Mouse (Mus musculus) gastrocnemius, postnatal 10 days (tissue): ENCODE results near the gene Mdga2. TPM values are rescaled to one million over a fixed set of nuclear protein-coding genes. Genes with fewer than 3 reads are reported as not detected.

Experiments
- DNase-seq: peaks from one replicate; pipeline ENCODE4 v3.0.0; 2021; ENCODE audit warnings: mixed read lengths
- total RNA-seq, 2 experiments: library from RNA; stranded (reverse); gene quantifications; 2 replicates each; pipeline ENCODE4 v1.2.3; 2021

Mdga2 gene
- total RNA-seq, 2 experiments from 2014 or later = 0.47 to 0.70 TPM

DNA sequence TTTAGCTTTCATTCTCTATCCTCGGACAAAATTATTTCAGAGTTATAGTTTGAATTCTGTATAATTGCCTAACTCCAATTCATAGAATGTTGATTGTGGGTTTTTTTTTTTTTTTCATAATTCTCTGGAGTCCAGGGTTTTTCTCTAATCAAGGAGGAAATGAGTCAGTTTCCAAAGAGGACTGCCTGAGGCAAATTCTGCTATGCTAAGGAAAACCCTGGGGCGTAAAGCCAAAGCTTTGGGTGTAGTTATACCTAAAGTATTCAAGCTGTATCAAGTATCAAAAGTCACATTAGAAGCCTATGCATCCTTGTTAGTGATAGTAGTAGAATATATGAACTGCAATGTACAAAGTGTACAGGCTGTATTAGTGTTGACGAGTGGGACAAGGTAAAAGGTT lies 519.6 kb downstream of the Mdga2 start:
- no peak for DNase-seq

DNA sequence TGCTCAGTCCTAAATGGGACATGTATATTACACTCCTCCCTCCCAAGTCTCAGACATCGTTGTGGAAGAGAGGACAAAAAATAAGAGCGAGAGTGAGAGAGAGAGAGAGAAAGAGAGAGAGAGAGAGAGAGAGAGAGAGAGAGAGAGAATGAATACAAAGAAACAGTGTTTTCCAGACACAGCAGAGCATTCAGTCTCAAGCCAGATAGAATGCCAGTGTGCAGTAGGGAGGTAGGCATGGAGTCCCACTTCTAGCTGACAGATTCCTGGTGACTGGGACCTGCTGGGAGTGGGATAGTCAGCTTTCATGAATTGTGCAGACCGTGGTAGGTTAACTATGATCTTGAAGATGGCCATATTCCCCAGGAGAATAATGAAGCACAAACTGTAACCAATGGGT lies 542.8 kb downstream of the Mdga2 start:
- no peak for DNase-seq

DNA sequence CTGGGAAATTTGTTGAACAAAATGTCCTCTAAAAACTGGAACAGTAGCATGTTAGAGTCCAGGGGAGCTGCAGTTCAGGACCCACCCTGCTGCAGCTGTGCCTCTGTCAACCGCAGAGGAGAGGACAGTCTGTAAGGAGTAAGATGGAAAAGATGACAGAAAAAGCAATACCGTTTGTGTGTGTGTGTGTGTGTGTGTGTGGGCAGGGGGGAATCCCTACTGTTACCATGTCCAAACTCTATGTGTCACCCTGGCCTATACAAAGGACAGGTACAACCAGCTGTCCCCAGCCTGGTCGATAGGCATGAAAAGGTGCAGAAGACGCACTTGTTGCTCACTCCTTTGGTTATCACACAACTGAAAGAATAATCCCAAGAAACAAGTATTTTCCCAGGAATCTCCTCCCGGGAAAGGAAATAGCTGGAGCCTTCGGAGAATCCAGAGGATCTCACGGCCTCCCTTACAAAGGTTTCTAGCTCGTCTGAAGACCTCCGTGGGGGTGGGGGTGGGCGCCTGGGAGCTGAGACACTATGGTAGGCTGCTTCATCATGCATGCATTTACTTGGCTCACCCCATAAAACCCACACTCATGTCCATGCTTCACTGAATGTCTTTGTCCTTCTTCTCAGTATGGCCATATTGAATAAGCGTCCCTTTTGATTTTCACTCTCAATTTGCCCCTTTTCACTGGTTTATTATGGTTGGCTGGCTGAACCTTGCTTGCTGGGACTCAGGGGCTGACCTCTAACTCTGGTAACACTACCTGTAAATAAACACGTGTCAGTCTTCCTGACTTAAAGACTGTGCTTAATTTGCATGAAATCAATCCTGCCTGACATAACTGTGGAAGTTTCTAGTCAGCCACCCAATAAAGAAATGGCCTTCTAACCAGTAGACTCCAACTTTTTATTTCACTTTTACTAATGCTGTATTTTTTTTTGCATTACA lies 573.5 kb downstream of the Mdga2 start:
- DNase-seq = no peak

DNA sequence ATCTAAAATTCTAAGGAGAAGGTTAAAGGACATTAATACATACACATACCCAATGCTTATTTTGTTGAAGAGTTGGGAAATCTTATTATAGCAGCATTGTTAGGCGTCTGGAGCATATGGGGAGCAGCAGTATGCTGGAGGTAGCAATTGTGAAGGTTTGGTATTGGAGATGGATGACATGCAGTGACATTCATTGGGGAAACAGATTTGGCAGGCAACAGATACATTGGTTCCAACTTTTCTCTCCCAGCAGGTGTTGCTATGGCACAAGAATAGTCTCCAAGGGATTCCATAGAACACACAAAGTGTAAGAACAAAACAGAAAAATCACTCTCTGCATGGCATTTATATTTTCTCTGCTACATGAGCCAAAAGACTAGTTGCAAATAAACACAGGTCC lies 581.9 kb downstream of the Mdga2 start:
- no peak for DNase-seq

DNA sequence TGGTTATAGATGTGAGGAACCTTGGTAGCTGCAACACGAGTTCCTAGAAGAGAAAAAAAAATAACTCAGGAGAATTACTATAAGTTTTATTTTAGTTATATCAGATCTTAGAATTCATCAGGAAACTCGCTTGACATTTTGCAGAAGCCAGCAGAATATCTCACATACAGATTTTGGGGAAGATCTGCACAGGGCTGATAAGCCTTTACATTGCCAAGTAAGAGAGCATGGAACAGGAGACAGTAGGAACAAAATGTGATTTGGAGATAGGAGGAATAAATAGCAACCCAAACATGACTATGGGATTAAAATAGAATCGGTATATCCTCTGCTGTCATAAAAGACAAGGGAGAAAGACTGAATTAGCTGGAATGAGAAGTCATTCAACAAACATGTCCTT lies 602.4 kb downstream of the Mdga2 start:
- DNase-seq = no peak

DNA sequence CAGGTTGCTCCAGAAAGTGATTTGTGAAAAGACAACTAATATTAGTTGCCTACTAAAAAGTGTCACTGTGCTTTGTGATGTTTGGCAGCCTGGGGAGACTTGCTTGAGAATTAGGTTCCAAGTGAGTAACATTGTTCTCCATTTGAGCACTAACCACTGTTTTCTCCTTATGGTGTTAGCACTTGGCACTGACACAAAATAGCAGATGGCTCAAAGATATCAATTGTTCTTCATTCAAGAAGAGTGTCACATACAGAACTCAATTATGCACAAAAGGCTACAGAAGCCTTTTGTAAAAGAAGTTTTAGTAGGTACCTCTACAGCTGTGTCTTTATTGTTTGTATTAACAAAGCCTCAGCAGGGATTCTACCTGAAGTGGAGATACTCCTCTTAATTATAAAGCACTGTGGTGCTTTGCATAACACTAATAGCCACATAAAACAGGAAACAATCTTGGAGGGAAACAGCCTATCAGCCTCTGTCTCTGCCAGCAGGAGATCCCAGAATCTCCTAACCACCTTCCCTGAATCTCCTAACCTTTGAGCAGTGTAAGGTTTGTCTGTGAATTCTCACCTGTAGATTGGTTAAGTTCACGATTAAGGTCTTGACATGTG lies 630.6 kb downstream of the Mdga2 start:
- DNase-seq = no peak

DNA sequence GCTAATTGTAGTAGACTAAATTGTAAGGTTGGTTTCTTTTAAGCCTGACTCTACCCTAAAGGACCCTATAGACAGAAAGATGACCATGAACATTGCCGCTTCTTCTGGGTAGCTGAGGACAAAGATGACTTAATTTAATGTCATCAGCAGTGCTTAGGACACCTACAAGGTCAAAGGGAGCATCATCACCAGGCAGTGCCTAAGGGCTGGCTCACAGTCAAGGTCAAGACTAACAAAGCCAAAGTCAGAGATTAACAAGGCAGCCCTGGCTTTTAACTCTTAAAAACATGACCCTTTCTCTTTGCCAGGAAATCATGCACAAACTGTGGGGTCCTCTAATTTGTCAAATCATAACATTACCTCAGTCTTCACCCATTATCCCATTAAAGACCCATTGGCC lies 657.0 kb downstream of the Mdga2 start:
- no peak for DNase-seq

DNA sequence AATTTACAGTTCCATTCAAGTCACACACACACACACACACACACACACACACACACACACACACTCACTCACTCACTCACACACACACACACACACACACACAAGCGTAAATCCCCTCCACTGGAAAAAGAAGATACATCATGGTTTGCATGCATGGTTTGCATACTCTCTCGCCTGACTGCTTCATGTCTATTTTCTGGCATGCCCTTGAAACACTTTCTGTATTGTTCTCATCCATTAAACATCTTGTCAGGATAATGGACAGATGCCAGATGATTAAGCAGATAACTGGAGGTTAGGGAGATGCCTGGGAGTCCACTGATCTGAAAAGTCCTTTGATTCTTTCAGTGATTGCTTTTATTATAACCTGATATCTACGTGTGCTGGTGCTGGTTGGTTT lies 665.5 kb downstream of the Mdga2 start:
- no peak for DNase-seq

DNA sequence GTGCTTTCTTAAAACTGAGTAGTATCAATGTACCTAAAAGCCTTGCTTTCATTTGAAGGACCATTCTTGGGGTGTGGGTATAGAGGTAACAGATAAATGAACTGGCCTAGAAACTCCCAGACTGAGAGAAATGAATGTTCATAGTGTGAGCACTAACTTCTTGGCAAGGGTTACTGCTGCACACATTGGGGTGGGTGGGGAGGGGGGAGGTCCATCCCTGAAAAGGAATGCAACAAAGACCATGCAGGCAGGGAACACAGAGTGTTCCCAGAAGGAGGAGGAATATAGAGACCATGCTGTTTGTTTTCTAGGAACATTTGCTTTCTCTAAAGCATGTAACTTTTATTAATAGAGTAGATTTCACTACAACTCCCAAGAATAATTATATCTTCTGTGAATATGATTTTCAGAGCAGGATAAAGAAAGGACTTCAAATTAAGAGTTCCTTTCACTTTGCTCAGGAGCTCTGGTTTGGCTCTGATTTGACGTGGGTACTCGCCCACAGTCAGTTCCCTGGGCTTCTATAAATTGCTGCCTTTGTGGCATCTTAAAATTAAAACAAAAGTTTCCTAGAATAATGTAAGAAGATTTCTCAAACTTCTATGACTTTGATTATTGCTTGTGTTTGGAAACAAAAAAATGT lies 666.0 kb downstream of the Mdga2 start:
- DNase-seq = no peak

DNA sequence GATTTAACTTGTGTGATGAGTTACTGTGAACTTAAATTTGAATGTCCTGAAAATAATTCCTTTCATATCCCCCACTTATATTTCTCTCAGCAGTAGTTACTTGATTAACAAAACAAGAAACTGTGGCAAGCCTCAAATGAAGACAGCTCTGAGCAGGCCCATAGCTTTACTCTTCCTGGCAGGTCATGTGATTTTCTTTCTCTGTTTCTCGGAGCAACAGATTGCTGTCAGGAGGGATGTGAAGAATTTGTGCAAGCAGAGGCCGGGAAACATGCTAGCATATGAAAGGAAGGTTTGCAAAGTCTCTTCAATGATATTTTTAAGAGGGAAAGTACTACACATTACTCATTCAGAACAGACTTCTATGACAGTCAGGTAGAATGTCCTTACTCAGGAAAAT lies 697.4 kb downstream of the Mdga2 start:
- DNase-seq = no peak

DNA sequence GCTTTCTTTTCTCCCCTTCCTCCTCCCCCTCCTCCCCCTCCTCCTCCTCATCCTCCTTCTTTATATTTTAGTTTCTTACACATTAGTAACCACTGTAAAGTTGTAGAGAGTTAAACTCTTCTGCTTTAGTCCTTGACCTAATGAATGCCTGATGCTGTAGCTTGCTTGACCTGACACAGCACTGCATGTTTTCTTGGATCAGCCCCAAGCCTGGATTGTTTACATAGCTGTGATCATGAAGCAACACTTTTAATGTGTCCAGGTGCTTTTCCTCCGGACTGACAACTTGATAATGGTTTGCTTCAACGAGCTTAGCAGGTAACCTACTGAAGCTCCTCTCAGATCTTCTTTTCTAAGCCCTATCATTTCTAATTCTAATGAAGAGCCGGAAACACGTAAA lies 723.1 kb downstream of the Mdga2 start:
- DNase-seq = no peak

DNA sequence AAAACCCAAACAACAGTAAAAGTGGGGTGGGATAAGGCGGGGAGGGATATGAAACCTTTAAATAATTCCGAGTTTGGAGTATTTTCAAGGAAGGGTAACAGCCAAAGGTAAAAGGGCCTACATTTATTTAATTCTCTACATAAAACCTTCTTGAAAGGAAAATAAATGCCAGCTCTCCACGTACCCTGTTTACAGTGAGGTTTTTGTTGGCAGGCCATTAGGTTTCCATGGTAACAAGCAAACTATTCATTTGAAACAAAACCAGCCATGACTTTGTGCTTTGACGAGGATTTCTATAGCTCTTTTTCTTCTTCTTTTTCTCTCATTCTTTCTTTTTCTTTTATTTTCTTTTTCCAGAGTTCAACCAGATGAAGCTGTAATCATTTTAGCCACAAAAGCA lies 751.5 kb downstream of the Mdga2 start:
- DNase-seq = no peak

DNA sequence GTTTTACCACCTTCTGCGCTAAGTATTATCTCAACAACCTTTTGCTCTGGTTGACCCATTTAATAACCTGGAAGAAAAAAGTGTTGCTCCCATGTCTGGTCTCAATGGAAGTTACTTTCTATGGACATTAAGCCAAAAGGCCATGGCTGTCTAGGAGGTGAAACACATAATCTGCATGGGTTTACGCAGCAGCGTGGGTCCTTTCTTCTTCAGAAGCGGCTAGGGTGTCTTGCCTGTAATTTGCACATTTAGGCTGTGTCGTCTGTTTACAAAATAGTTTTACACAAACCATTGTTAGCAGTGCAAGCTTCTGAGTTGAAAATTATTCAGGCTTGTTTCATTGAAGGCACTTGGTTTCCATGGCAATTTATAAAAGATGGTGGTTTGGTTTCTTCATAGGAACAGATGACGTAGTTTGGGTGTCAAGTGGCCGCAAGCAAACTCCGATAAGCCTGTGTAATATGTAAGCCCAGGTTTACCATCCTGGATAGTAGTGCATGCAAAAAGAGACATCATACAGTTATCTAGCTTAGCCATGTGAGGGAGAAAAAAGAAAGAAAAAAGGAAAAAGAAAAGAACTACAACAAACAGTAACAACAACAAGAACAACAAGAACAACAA lies 752.0 kb downstream of the Mdga2 start:
- DNase-seq = no peak

DNA sequence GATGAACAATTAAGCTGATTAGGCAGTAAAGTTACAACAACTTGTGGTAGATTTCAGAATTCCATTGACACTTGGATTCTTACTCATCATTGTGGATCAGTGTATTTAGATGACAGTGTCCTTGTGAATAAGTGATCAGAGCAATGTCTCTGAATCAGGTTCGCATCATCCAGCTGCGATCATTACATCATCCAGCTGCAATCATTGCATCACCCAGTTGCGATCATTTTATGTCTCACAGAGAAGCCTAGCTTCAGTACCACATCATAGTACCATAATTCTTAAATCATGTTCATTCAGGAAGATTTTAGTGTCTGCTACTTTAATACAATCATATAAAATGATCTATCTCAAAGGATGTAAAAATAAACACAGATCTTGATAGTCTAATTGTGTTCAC lies 756.8 kb downstream of the Mdga2 start:
- DNase-seq = no peak

DNA sequence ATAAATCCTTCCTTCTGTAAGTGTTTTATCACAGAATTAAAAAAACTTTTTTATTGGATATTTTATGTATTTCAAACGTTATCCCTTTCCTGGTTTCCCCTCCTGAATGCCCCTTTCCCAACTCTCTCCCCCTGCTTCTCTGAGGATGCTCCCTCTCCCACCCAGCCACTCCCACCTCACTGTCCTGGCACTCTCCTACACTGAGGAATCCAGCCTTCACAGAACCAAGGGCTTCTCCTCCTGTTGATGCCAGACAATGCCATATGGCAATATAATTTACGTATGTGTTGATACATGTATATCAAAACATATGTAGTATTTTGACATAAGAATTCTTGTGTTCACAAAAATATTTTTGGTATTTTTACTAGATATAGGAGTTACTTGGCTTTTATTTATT lies 779.0 kb downstream of the Mdga2 start:
- DNase-seq = no peak
